Mouse (Mus musculus) hindbrain, embryonic 14.5 days (tissue): ENCODE measurements at regions not wholly inside any gene's neighbourhood (a gene's known extent, or its start where the extent isn't known, plus 50 kb on each side); places are given as distances from the start of the nearest gene placed in this dataset.

ENCODE experiments used
- ATAC-seq: fragments of 200-750 bp; cut with Nextera tagmentation; 2 replicates; pipeline ENCODE4 v1.8.0; 2017; ENCODE audit warnings: moderate number of reproducible peaks, mild to moderate bottlenecking, moderate TSS enrichment, moderate library complexity; ENCODE audit not compliant: low FRiP score
- DNase-seq: peaks from one replicate; pipeline ENCODE4 v3.0.0-alpha.2; 2015; ENCODE audit warnings: low spot score
- H3K27ac ChIP-seq: fragments of 300-500 bp; sonication (generic); 2 replicates; pipeline ENCODE4 v1.5.1; 2014; ENCODE audit warnings: mild to moderate bottlenecking, moderate library complexity
- H3K27me3 ChIP-seq: fragments of 300-500 bp; sonication (generic); 2 replicates; pipeline ENCODE4 v1.6.1; 2014; ENCODE audit warnings: mild to moderate bottlenecking, low read length, mixed read lengths; ENCODE audit not compliant: control insufficient read depth, insufficient read depth
- H3K36me3 ChIP-seq: fragments of 300-500 bp; sonication (generic); replicated peaks from 2 replicates; pipeline ENCODE4 v1.6.1; 2014; ENCODE audit not compliant: control insufficient read depth, insufficient read depth
- H3K4me1 ChIP-seq: fragments of 300-500 bp; sonication (generic); replicated peaks from 2 replicates; pipeline ENCODE4 v1.6.1; 2014; ENCODE audit warnings: antibody characterized with exemption, low read length, mixed read lengths; ENCODE audit not compliant: control insufficient read depth, insufficient read depth
- H3K4me2 ChIP-seq: fragments of 300-500 bp; sonication (generic); replicated peaks from 2 replicates; pipeline ENCODE4 v1.6.1; 2014; ENCODE audit warnings: mild to moderate bottlenecking, moderate library complexity
- H3K4me3 ChIP-seq: fragments of 300-500 bp; sonication (generic); replicated peaks from 2 replicates; pipeline ENCODE4 v1.5.1; 2014; ENCODE audit warnings: mild to moderate bottlenecking, low read length
- H3K9ac ChIP-seq: fragments of 300-500 bp; sonication (generic); 2 replicates; pipeline ENCODE4 v1.6.1; 2014
- H3K9me3 ChIP-seq: fragments of 300-500 bp; sonication (generic); 2 replicates; pipeline ENCODE4 v1.6.1; 2016; ENCODE audit warnings: low read length; ENCODE audit not compliant: control insufficient read depth
- WGBS: fragments of 180-500 bp; shearing (Covaris S2); extraction: QIAGEN DNeasy Blood & Tissue Kit; methylation state at CpG from one replicate; pipeline ENCODE4 v1.1.7; 2014; 5-methylcytosine and 5-hydroxymethylcytosine counted together

GRCm38 (mm10) chr14:110276192-110276591 lies 478.8 kb downstream of the Slitrk6 start:
- H3K27me3 ChIP-seq = no peaks in the 10 kb centered on the region
- WGBS = 54% methylated on average over 1 of the region's 1 CpGs
- H3K9ac ChIP-seq = no peak overlapping the region
- H3K4me3 ChIP-seq = no peak overlapping the region
- H3K4me1 ChIP-seq = no peaks in the 10 kb centered on the region
- no peak for ATAC-seq
- no peak overlapping the region for H3K27ac ChIP-seq
- DNase-seq = no peak
- no peaks in the 10 kb centered on the region for H3K36me3 ChIP-seq
- no peak overlapping the region for H3K4me2 ChIP-seq
- no peaks in the 10 kb centered on the region for H3K9me3 ChIP-seq

GRCm38 (mm10) chr14:110271270-110271669 lies 483.7 kb downstream of the Slitrk6 start:
- Histone ChIP-seq H3K4me3 (no peak overlapping the region), H3K9ac (no peak overlapping the region), H3K4me2 (no peak overlapping the region), H3K27me3 (no peaks in the 10 kb centered on the region), H3K36me3 (no peaks in the 10 kb centered on the region), H3K27ac (no peak overlapping the region), H3K4me1 (no peaks in the 10 kb centered on the region), H3K9me3 (no peaks in the 10 kb centered on the region)
- DNase-seq (no peak), ATAC-seq (no peak)
- WGBS = 75% methylated on average over 2 of the region's 2 CpGs

GRCm38 (mm10) chr14:110244466-110244865 lies 510.5 kb downstream of the Slitrk6 start:
- ATAC-seq (no peak), DNase-seq (no peak)
- Histone ChIP-seq H3K27ac (no peak overlapping the region), H3K9me3 (no peaks in the 10 kb centered on the region), H3K4me2 (no peak overlapping the region), H3K4me1 (no peaks in the 10 kb centered on the region), H3K4me3 (no peak overlapping the region), H3K27me3 (no peaks in the 10 kb centered on the region), H3K9ac (no peak overlapping the region), H3K36me3 (no peaks in the 10 kb centered on the region)
- WGBS = 84% methylated on average over 1 of the region's 1 CpGs

GRCm38 (mm10) chr14:110243549-110243948 lies 511.4 kb downstream of the Slitrk6 start:
- Histone ChIP-seq H3K4me3 (no peak overlapping the region), H3K4me1 (no peaks in the 10 kb centered on the region), H3K4me2 (no peak overlapping the region), H3K36me3 (no peaks in the 10 kb centered on the region), H3K27me3 (no peaks in the 10 kb centered on the region), H3K9ac (no peak overlapping the region), H3K27ac (no peak overlapping the region), H3K9me3 (no peaks in the 10 kb centered on the region)
- no peak for ATAC-seq
- DNase-seq = no peak
- 95% methylated on average over 2 of the region's 2 CpGs for WGBS

- Histone ChIP-seq H3K27me3 (no peaks in the 10 kb centered on the region), H3K4me3 (no peak overlapping the region), H3K9ac (no peak overlapping the region), H3K36me3 (no peaks in the 10 kb centered on the region), H3K27ac (no peak overlapping the region), H3K9me3 (no peaks in the 10 kb centered on the region), H3K4me2 (no peak overlapping the region), H3K4me1 (no peaks in the 10 kb centered on the region)
- WGBS = 36% methylated on average over 2 of the region's 2 CpGs
- DNase-seq (no peak), ATAC-seq (no peak)
Measured at GRCm38 (mm10) chr14:110238800-110239199, 516.1 kb downstream of the Slitrk6 start.

- Histone ChIP-seq H3K4me2 (no peak overlapping the region), H3K27me3 (no peaks in the 10 kb centered on the region), H3K9me3 (no peaks in the 10 kb centered on the region), H3K4me3 (no peak overlapping the region), H3K9ac (no peak overlapping the region), H3K27ac (no peak overlapping the region), H3K4me1 (no peaks in the 10 kb centered on the region), H3K36me3 (no peaks in the 10 kb centered on the region)
- ATAC-seq (no peak), DNase-seq (no peak)
- WGBS = 86% methylated on average over 6 of the region's 6 CpGs
Measured at GRCm38 (mm10) chr14:110224678-110225446, 530.1 kb downstream of the Slitrk6 start.

GRCm38 (mm10) chr14:110190987-110191607 lies 563.9 kb downstream of the Slitrk6 start:
- Histone ChIP-seq H3K4me1 (no peaks in the 10 kb centered on the region), H3K4me2 (no peak overlapping the region), H3K9me3 (no peaks in the 10 kb centered on the region), H3K27ac (no peak overlapping the region), H3K36me3 (no peaks in the 10 kb centered on the region), H3K27me3 (no peaks in the 10 kb centered on the region), H3K4me3 (no peak overlapping the region), H3K9ac (no peak overlapping the region)
- 85% methylated on average over 2 of the region's 2 CpGs for WGBS
- ATAC-seq (no peak), DNase-seq (no peak)

- H3K4me3 ChIP-seq = no peak overlapping the region
- H3K4me1 ChIP-seq = no peaks in the 10 kb centered on the region
- ATAC-seq = no peak
- H3K4me2 ChIP-seq = no peak overlapping the region
- H3K27ac ChIP-seq = no peak overlapping the region
- no peaks in the 10 kb centered on the region for H3K27me3 ChIP-seq
- DNase-seq = no peak
- 83% methylated on average over 3 of the region's 3 CpGs for WGBS
- no peaks in the 10 kb centered on the region for H3K9me3 ChIP-seq
- H3K9ac ChIP-seq = no peak overlapping the region
- H3K36me3 ChIP-seq = no peaks in the 10 kb centered on the region
Measured at GRCm38 (mm10) chr14:110190471-110190870, 564.5 kb downstream of the Slitrk6 start.

- DNase-seq = no peak
- H3K27me3 ChIP-seq = no peaks in the 10 kb centered on the region
- no peaks in the 10 kb centered on the region for H3K9me3 ChIP-seq
Measured at GRCm38 (mm10) chr14:110179166-110179565, 575.8 kb downstream of the Slitrk6 start.

More at GRCm38 (mm10) chr14:110179166-110179565, 575.8 kb downstream of the Slitrk6 start:
- Histone ChIP-seq H3K36me3 (no peaks in the 10 kb centered on the region), H3K4me2 (no peak overlapping the region), H3K4me1 (no peaks in the 10 kb centered on the region), H3K27ac (no peak overlapping the region), H3K9ac (no peak overlapping the region), H3K4me3 (no peak overlapping the region)
- no peak for ATAC-seq
